Mouse (Mus musculus): ENCODE results near the gene Spata48.

Spata48 gene

GRCm38 (mm10) chr11:11536295-11536694 lies 74.4 kb downstream of the Spata48 start:
- DNase-seq (ENCODE audit: low spot score): no peak

- no peak for DNase-seq (ENCODE audit: low spot score)
Measured at GRCm38 (mm10) chr11:11545948-11546347, 84.1 kb downstream of the Spata48 start.

- DNase-seq (ENCODE audit: low spot score): no peak
Measured at GRCm38 (mm10) chr11:11546903-11547511, 85.1 kb downstream of the Spata48 start.

- no peak for DNase-seq (ENCODE audit: low spot score)
Measured at GRCm38 (mm10) chr11:11547597-11548240, 85.8 kb downstream of the Spata48 start.

GRCm38 (mm10) chr11:11555563-11555962 lies 93.7 kb downstream of the Spata48 start:
- DNase-seq (ENCODE audit: low spot score): no peak

- no peak for DNase-seq (ENCODE audit: low spot score)
Measured at GRCm38 (mm10) chr11:11556186-11556585, 94.3 kb downstream of the Spata48 start.

GRCm38 (mm10) chr11:11557173-11557967 lies 95.5 kb downstream of the Spata48 start:
- peak; percentile 44 for DNase-seq (ENCODE audit: low spot score)

GRCm38 (mm10) chr11:11558662-11559061 lies 96.8 kb downstream of the Spata48 start:
- DNase-seq (ENCODE audit: low spot score): no peak

- DNase-seq (ENCODE audit: low spot score): no peak
Measured at GRCm38 (mm10) chr11:11559099-11559686, 97.3 kb downstream of the Spata48 start.

GRCm38 (mm10) chr11:11561118-11561517 lies 99.2 kb downstream of the Spata48 start:
- DNase-seq (ENCODE audit: low spot score): no peak

GRCm38 (mm10) chr11:11564266-11565044 lies 102.6 kb downstream of the Spata48 start:
- no peak for DNase-seq (ENCODE audit: low spot score)

Data from urinary bladder, postnatal 25 days (tissue).